9 mouse cellular contexts compared by ENCODE assay signal in genomic region chr1:55132308-55132707, GRCm38 (mm10). TPM values are rescaled to one million over a fixed set of nuclear protein-coding genes. Genes with fewer than 3 reads are reported as not detected.
A peak's percentile ranks its signal among the peaks of the same experiment; 100 is the strongest.
DNase-seq lines count a peak whose midpoint lies in the region; ATAC-seq lines count a peak whose summit lies in the region.
"Had no signal": no experiment of that assay in that cellular context is flagged by ENCODE, and none has a peak within 500 bp of the region (broad histone marks: within the 10 kb centered on the region; RNA-seq: fewer than 3 reads in every experiment).

No protein-coding gene starts in this region.

- peak overlapping the region; percentile 62 for H3K4me2 ChIP-seq in lung, embryonic 15.5 days
- H3K4me2 ChIP-seq in limb, embryonic 12.5 days, result peak overlapping the region; percentile 72
- H3K4me2 ChIP-seq in stomach, embryonic 14.5 days (replicated peaks; ENCODE audit: low read depth, low read length), result peak overlapping the region; percentile 52

- DNase-seq in lung, postnatal 14 days, result no peak
- no peak for DNase-seq in forebrain, embryonic 10.5 days (ENCODE audit: extremely low spot score, low spot score)
- no peak for DNase-seq in cerebellum, adult 11-12 months
- no peak for DNase-seq in frontal cortex, postnatal 25 days (ENCODE audit: low spot score in 2 of 2)
- DNase-seq in T-cell, adult 2 months (ENCODE audit: low spot score), result no peak
- DNase-seq: kidney, adult 18-20 months had no signal

- no peaks in the 10 kb centered on the region for H3K27me3 ChIP-seq in lung, embryonic 15.5 days
- H3K27me3 ChIP-seq in forebrain, embryonic 10.5 days (ENCODE audit: poor library complexity, severe bottlenecking), result no peaks in the 10 kb centered on the region
- H3K27me3 ChIP-seq in limb, embryonic 12.5 days, result 0 out of 2 replicates have a peak, but pooled peaks cover 3% of the 10 kb centered on the region
- no peaks in the 10 kb centered on the region for H3K27me3 ChIP-seq in stomach, embryonic 14.5 days (ENCODE audit: control insufficient read depth, insufficient read depth, low read length)

- H3K9me3 ChIP-seq in lung, embryonic 15.5 days, result no peaks in the 10 kb centered on the region
- H3K9me3 ChIP-seq in forebrain, embryonic 10.5 days, result no peaks in the 10 kb centered on the region
- H3K9me3 ChIP-seq in limb, embryonic 12.5 days, result no peaks in the 10 kb centered on the region
- H3K9me3 ChIP-seq in stomach, embryonic 14.5 days (ENCODE audit: control insufficient read depth, low read depth, low read length), result no peaks in the 10 kb centered on the region

- H3K36me3 ChIP-seq in lung, embryonic 15.5 days, result peaks cover 9% of the 10 kb centered on the region; the same call in 1 of the 2 replicates
- H3K36me3 ChIP-seq in forebrain, embryonic 10.5 days (replicated peaks), result peaks cover 26% of the 10 kb centered on the region
- peaks cover 16% of the 10 kb centered on the region for H3K36me3 ChIP-seq in limb, embryonic 12.5 days
- no peaks in the 10 kb centered on the region for H3K36me3 ChIP-seq in stomach, embryonic 14.5 days (ENCODE audit: control insufficient read depth, insufficient read depth, low read length)

- no peak for ATAC-seq in lung, embryonic 15.5 days (ENCODE audit: borderline replicate concordance, extremely low read depth, low FRiP score, low TSS enrichment)
- ATAC-seq in limb, embryonic 12.5 days (ENCODE audit: insufficient number of reproducible peaks, insufficient read depth, low FRiP score, low TSS enrichment, low read depth), result no peak
- no peak for ATAC-seq in stomach, embryonic 14.5 days (ENCODE audit: insufficient number of reproducible peaks, insufficient read depth, low FRiP score, low read depth)

- peak overlapping the region; percentile 97 for H3K9ac ChIP-seq in lung, embryonic 15.5 days
- H3K9ac ChIP-seq in limb, embryonic 12.5 days (replicated peaks), result peak overlapping the region; percentile 99
- peak overlapping the region; percentile 98; the same call in 1 of the 2 replicates for H3K9ac ChIP-seq in stomach, embryonic 14.5 days (replicated peaks; ENCODE audit: low read depth, low read length)

- H3K27ac ChIP-seq in lung, embryonic 15.5 days, result no peak overlapping the region
- no peak overlapping the region for H3K27ac ChIP-seq in forebrain, embryonic 10.5 days
- no peak overlapping the region for H3K27ac ChIP-seq in limb, embryonic 12.5 days
- peak overlapping the region; percentile 99; the same call in 1 of the 2 replicates for H3K27ac ChIP-seq in stomach, embryonic 14.5 days (ENCODE audit: low read length)

- peak overlapping the region; percentile 86 for H3K4me3 ChIP-seq in lung, embryonic 15.5 days
- H3K4me3 ChIP-seq in forebrain, embryonic 10.5 days, result peak overlapping the region; percentile 100
- H3K4me3 ChIP-seq in limb, embryonic 12.5 days (replicated peaks), result peak overlapping the region; percentile 98
- H3K4me3 ChIP-seq in stomach, embryonic 14.5 days (ENCODE audit: low read depth, low read length), result peak overlapping the region; percentile 96

- H3K4me1 ChIP-seq in lung, embryonic 15.5 days, result peaks cover 12% of the 10 kb centered on the region
- peaks cover 28% of the 10 kb centered on the region for H3K4me1 ChIP-seq in forebrain, embryonic 10.5 days
- peaks cover 10% of the 10 kb centered on the region for H3K4me1 ChIP-seq in limb, embryonic 12.5 days (replicated peaks)
- H3K4me1 ChIP-seq in stomach, embryonic 14.5 days (ENCODE audit: control insufficient read depth, insufficient read depth, low read length), result peaks cover 9% of the 10 kb centered on the region; the same call in 1 of the 2 replicates

- WGBS in lung, embryonic 15.5 days, result 55% methylated on average over 4 of the region's 4 CpGs
- WGBS in forebrain, embryonic 10.5 days, result 89% methylated on average over 4 of the region's 4 CpGs
- WGBS in limb, embryonic 12.5 days, result 78% methylated on average over 4 of the region's 4 CpGs
- 61% methylated on average over 4 of the region's 4 CpGs for WGBS in stomach, embryonic 14.5 days

RNA-seq across cellular contexts. Expression of gene Mob4, which starts 1.3 kb away (rescaled TPM):
- polyA plus RNA-seq in lung, embryonic 15.5 days (2015; fragmentation: Nextera tagmentation; extraction: Ambion mirVana), result 126 and 133 TPM in 2 replicates
- 124 TPM in 2 replicates for polyA plus RNA-seq in forebrain, embryonic 10.5 days (2016; fragmentation: Nextera tagmentation; extraction: Ambion mirVana)
- polyA plus RNA-seq in limb, embryonic 12.5 days (2016; fragmentation: Nextera tagmentation; extraction: Ambion mirVana), result 151 and 159 TPM in 2 replicates
- polyA plus RNA-seq in stomach, embryonic 14.5 days (2014; fragmentation: Nextera tagmentation; extraction: Ambion mirVana), result 159 and 162 TPM in 2 replicates

RNA-seq across cellular contexts. Expression of gene Hspd1, which starts 44.3 kb away (rescaled TPM):
- 330 and 331 TPM in 2 replicates for polyA plus RNA-seq in lung, embryonic 15.5 days (2015; fragmentation: Nextera tagmentation; extraction: Ambion mirVana)
- polyA plus RNA-seq in forebrain, embryonic 10.5 days (2016; fragmentation: Nextera tagmentation; extraction: Ambion mirVana), result 636 and 697 TPM in 2 replicates
- 378 and 384 TPM in 2 replicates for polyA plus RNA-seq in limb, embryonic 12.5 days (2016; fragmentation: Nextera tagmentation; extraction: Ambion mirVana)
- polyA plus RNA-seq in stomach, embryonic 14.5 days (2014; fragmentation: Nextera tagmentation; extraction: Ambion mirVana), result 298 and 302 TPM in 2 replicates

RNA-seq across cellular contexts. Expression of gene Hspe1, which starts 44.4 kb away (rescaled TPM):
- 303 and 360 TPM in 2 replicates for polyA plus RNA-seq in lung, embryonic 15.5 days (2015; fragmentation: Nextera tagmentation; extraction: Ambion mirVana)
- polyA plus RNA-seq in forebrain, embryonic 10.5 days (2016; fragmentation: Nextera tagmentation; extraction: Ambion mirVana), result 671 and 693 TPM in 2 replicates
- 485 and 512 TPM in 2 replicates for polyA plus RNA-seq in limb, embryonic 12.5 days (2016; fragmentation: Nextera tagmentation; extraction: Ambion mirVana)
- polyA plus RNA-seq in stomach, embryonic 14.5 days (2014; fragmentation: Nextera tagmentation; extraction: Ambion mirVana), result 407 and 441 TPM in 2 replicates
